Comparison of ENCODE assay signal across 14 mouse cellular contexts in the genomic region with DNA sequence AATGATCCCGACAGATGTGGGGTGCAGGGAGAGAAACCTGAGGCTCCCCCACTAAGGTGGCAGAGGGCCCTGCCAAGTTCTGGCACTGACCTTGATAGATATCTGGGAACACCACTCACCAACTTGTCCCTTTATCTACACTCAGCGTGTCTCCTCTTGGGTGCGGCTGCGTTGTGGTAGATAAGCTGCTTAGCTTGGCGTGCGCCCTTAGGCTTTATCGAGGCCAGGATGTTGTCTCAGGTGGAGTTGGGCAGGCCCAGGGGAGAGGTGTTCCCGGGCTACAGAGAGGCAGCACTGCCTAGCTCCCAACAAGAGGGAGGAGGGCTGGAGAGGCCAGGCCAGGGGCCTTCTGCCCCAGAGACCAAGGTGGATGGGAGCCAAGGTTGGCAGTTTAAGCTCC. TPM values are rescaled to one million over a fixed set of nuclear protein-coding genes. Genes with fewer than 3 reads are reported as not detected.
DNase-seq lines count a peak whose midpoint lies in the region; ATAC-seq and TF ChIP-seq lines count a peak whose summit lies in the region.
"Had no signal": no experiment of that assay in that cellular context is flagged by ENCODE, and none has a peak within 500 bp of the region (broad histone marks: within the 10 kb centered on the region; RNA-seq: fewer than 3 reads in every experiment).

No protein-coding gene starts in this region.

- H3K4me2 ChIP-seq in heart, embryonic 11.5 days = no peak overlapping the region
- H3K4me2 ChIP-seq in intestine, postnatal 0 days (replicated peaks; ENCODE audit: low read depth) = no peak overlapping the region
- H3K4me2 ChIP-seq: limb, embryonic 12.5 days; midbrain, embryonic 12.5 days; neural tube, embryonic 13.5 days had no signal

- no peak overlapping the region for H3K9ac ChIP-seq in heart, embryonic 11.5 days (ENCODE audit: low read depth, low read length)
- no peak overlapping the region for H3K9ac ChIP-seq in intestine, postnatal 0 days (ENCODE audit: low read depth, low read length)
- H3K9ac ChIP-seq: limb, embryonic 12.5 days; midbrain, embryonic 12.5 days; neural tube, embryonic 13.5 days had no signal

- no peaks in the 10 kb centered on the region for H3K9me3 ChIP-seq in heart, embryonic 11.5 days (replicated peaks; ENCODE audit: control insufficient read depth, low read length)
- no peaks in the 10 kb centered on the region for H3K9me3 ChIP-seq in intestine, postnatal 0 days (ENCODE audit: control insufficient read depth)
- H3K9me3 ChIP-seq: limb, embryonic 12.5 days; midbrain, embryonic 12.5 days; neural tube, embryonic 13.5 days had no signal

- no peak overlapping the region for H3K4me3 ChIP-seq in heart, embryonic 11.5 days (ENCODE audit: low read depth, low read length)
- no peak overlapping the region for H3K4me3 ChIP-seq in intestine, postnatal 0 days (ENCODE audit: low read depth, low read length)
- H3K4me3 ChIP-seq: limb, embryonic 12.5 days; midbrain, embryonic 12.5 days; neural tube, embryonic 13.5 days had no signal

- 49% methylated on average over 8 of the region's 8 CpGs for WGBS in heart, embryonic 11.5 days (ENCODE audit: insufficient replicate concordance)
- 39% methylated on average over 8 of the region's 8 CpGs for WGBS in intestine, postnatal 0 days

- no peak overlapping the region for H3K27ac ChIP-seq in heart, embryonic 11.5 days (ENCODE audit: low read depth, low read length)
- no peak overlapping the region for H3K27ac ChIP-seq in intestine, postnatal 0 days (ENCODE audit: low read depth, low read length)
- H3K27ac ChIP-seq: limb, embryonic 12.5 days; midbrain, embryonic 12.5 days; neural tube, embryonic 13.5 days had no signal

- H3K27me3 ChIP-seq in heart, embryonic 11.5 days (ENCODE audit: control insufficient read depth, insufficient read depth, low read length) = peaks cover 5% of the 10 kb centered on the region; the same call in 1 of the 2 replicates
- 0 out of 2 replicates have a peak, but pooled peaks cover 6% of the 10 kb centered on the region for H3K27me3 ChIP-seq in intestine, postnatal 0 days (replicated peaks; ENCODE audit: control insufficient read depth, insufficient read depth, low read length)
- H3K27me3 ChIP-seq: limb, embryonic 12.5 days; midbrain, embryonic 12.5 days; neural tube, embryonic 13.5 days had no signal

- no peak for DNase-seq in heart, adult 9 months (ENCODE audit: low spot score in 2 of 2)
- peak; percentile 75 for DNase-seq in c-Kit-positive CD71-positive TER-119-negative erythroid progenitor cells, embryonic 14.5 days (ENCODE audit: low read depth)
- DNase-seq in spleen, postnatal 10 days (ENCODE audit: low spot score in 2 of 2) = peak; percentile 74 to 80
- no peak for DNase-seq in left cerebral cortex, adult 9 months (ENCODE audit: low spot score in 2 of 2)
- no peak for DNase-seq in left cerebral cortex, postnatal 10 days (ENCODE audit: extremely low spot score in 1 of 2, low spot score in 2 of 2)
- no peak for DNase-seq in urinary bladder, postnatal 25 days (ENCODE audit: low spot score)
- DNase-seq: B cell, adult 2 months had no signal

- ATAC-seq in heart, embryonic 11.5 days (replicated peaks; ENCODE audit: insufficient number of reproducible peaks, low FRiP score, low TSS enrichment) = peak; percentile 78
- ATAC-seq in intestine, postnatal 0 days = peak; percentile 69
- ATAC-seq: inflammation-experienced regulatory T-cells, adult 6 months had no signal

- H3K4me1 ChIP-seq in heart, embryonic 11.5 days (ENCODE audit: control insufficient read depth, insufficient read depth, low read length) = peaks cover 4% of the 10 kb centered on the region
- H3K4me1 ChIP-seq in intestine, postnatal 0 days (replicated peaks; ENCODE audit: control insufficient read depth, insufficient read depth, low read length) = peaks cover 9% of the 10 kb centered on the region; the same call in 1 of the 2 replicates

- no peak for TF ChIP-seq CTCF in intestine, postnatal 0 days (IDR thresholded peaks at IDR 0.05; ENCODE audit: low read depth)

- intact Hi-C loops in left cerebral cortex, postnatal 10 days (cut with DNase I) = no loop called here

- H3K36me3 ChIP-seq in heart, embryonic 11.5 days (ENCODE audit: control insufficient read depth, insufficient read depth, low read length) = no peaks in the 10 kb centered on the region
- H3K36me3 ChIP-seq in intestine, postnatal 0 days (ENCODE audit: control insufficient read depth, insufficient read depth) = no peaks in the 10 kb centered on the region
- H3K36me3 ChIP-seq: limb, embryonic 12.5 days; midbrain, embryonic 12.5 days; neural tube, embryonic 13.5 days had no signal

RNA-seq across cellular contexts. Expression of gene Muc5ac, which starts 17.8 kb away (rescaled TPM):
- polyA plus RNA-seq in heart, embryonic 11.5 days (2014; fragmentation: Nextera tagmentation; extraction: Ambion mirVana) = not detected in 2 replicates
- polyA plus RNA-seq in intestine, postnatal 0 days (2015; fragmentation: Nextera tagmentation; extraction: Ambion mirVana) = 0.05 TPM in 1 of 2 replicates, not detected in the other
- total RNA-seq in left cerebral cortex, postnatal 10 days (2021) = not detected
- polyA plus RNA-seq: brain, embryonic 14.5 days; inflammation-experienced regulatory T-cells, adult 6 months; limb, embryonic 12.5 days; midbrain, embryonic 12.5 days; neural tube, embryonic 13.5 days had no signal

Comparison
In these comparisons a context has a peak if more than half of its experiments do, and no peak if none do; other contexts are left out.
1. DNase-seq: peak in c-Kit-positive CD71-positive TER-119-negative erythroid progenitor cells, embryonic 14.5 days (single experiment) and spleen, postnatal 10 days (2 of 2); none in heart, adult 9 months (0 of 2), left cerebral cortex, adult 9 months (0 of 2), left cerebral cortex, postnatal 10 days (0 of 2) and urinary bladder, postnatal 25 days (single experiment).